Mouse (Mus musculus) thymus, adult 2 months (tissue): ENCODE measurements around the gene Sh3d19. TPM values are rescaled to one million over a fixed set of nuclear protein-coding genes. Genes with fewer than 3 reads are reported as not detected.

ENCODE experiments used
- DNase-seq: peaks from one replicate; pipeline ENCODE4 v3.0.0; 2021
- H3K27ac ChIP-seq: fragments of 200-500 bp; 2 replicates; pipeline ENCODE4 v1.5.1; 2012; ENCODE audit warnings: low read length, control low read depth; ENCODE audit not compliant: control insufficient read depth, insufficient read depth
- H3K27me3 ChIP-seq: fragments of 200-500 bp; 2 replicates; pipeline ENCODE4 v1.6.1; 2012; ENCODE audit warnings: mild to moderate bottlenecking, low read length, moderate library complexity, mixed read lengths; ENCODE audit not compliant: control insufficient read depth, insufficient read depth
- H3K36me3 ChIP-seq: fragments of 200-500 bp; 2 replicates; pipeline ENCODE4 v1.6.1; 2012; ENCODE audit warnings: mild to moderate bottlenecking, low read length, moderate library complexity; ENCODE audit not compliant: control insufficient read depth, insufficient read depth
- H3K4me1 ChIP-seq: fragments of 200-500 bp; replicated peaks from 2 replicates; pipeline ENCODE4 v1.6.1; 2012; ENCODE audit warnings: low read length; ENCODE audit not compliant: control insufficient read depth, insufficient read depth
- H3K4me3 ChIP-seq: fragments of 200-500 bp; 2 replicates; pipeline ENCODE4 v1.5.1; 2012; ENCODE audit warnings: mild to moderate bottlenecking, low read length, control low read depth, moderate library complexity; ENCODE audit not compliant: control insufficient read depth, insufficient read depth
- CTCF ChIP-seq: fragments of 200-500 bp; IDR thresholded peaks from 2 replicates; pipeline ENCODE4 v1.5.1; 2012; ENCODE audit warnings: mild to moderate bottlenecking, control low read depth, low read length, moderate library complexity, borderline replicate concordance; ENCODE audit not compliant: control insufficient read depth, poor library complexity, insufficient read depth; ENCODE audit errors: extremely low read depth
- POLR2A ChIP-seq: fragments of 200-500 bp; IDR thresholded peaks from 2 replicates; pipeline ENCODE4 v1.6.1; 2012; ENCODE audit warnings: mild to moderate bottlenecking, low read length, control low read depth, moderate library complexity; ENCODE audit not compliant: control insufficient read depth, poor library complexity, insufficient read depth; ENCODE audit errors: extremely low read depth
- WGBS: fragments of 180-500 bp; shearing (Covaris S2); methylation state at CpG from one replicate; pipeline ENCODE4 v1.1.7; 2018; 5-methylcytosine and 5-hydroxymethylcytosine counted together
- polyA plus RNA-seq: library from polyadenylated mRNA; depleted of rRNA; stranded (reverse); fragments of >200 nt; gene quantifications from 2 replicates; pipeline ENCODE4 v1.2.3, GENCODE M21; 2012

Sh3d19 gene
- polyA plus RNA-seq, 1 experiment = 8.7 TPM

DNA sequence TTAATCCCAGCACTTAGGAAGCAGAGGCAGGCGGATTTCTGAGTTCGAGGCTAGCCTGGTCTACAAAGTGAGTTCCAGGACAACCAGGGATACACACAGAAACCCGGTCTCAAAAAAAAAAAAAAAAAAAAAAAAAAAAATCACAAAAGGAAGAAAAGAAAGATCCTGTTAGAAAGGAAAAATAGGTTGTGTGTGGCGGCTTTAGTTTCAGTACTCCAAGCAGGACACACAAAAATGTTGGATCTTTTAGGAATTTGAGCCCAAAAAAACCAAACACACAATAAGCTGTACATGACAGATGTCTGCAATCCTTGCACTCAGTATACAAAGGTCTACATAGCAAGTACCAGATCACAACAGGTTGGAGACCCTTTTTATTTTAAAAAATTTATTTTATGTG lies 168.8 kb downstream of the Sh3d19 start:
- no peak for DNase-seq
- 94% methylated on average over 4 of the region's 4 CpGs for WGBS
- H3K4me1 ChIP-seq = peaks cover 12% of the 10 kb centered on the region
- H3K4me3 ChIP-seq = no peak overlapping the region
- peaks cover 51% of the 10 kb centered on the region for H3K36me3 ChIP-seq
- no peak overlapping the region for H3K27ac ChIP-seq
- no peaks in the 10 kb centered on the region for H3K27me3 ChIP-seq
- no peak for TF ChIP-seq CTCF
- no peak for TF ChIP-seq POLR2A

GRCm38 (mm10) chr3:86141366-86141765 lies 170.5 kb downstream of the Sh3d19 start:
- H3K27me3 ChIP-seq = no peaks in the 10 kb centered on the region
- 6% methylated on average over 7 of the region's 7 CpGs for WGBS
- TF ChIP-seq CTCF (no peak), POLR2A (no peak)
- peaks cover 43% of the 10 kb centered on the region for H3K36me3 ChIP-seq
- no peak overlapping the region for H3K27ac ChIP-seq
- H3K4me1 ChIP-seq = peaks cover 12% of the 10 kb centered on the region
- H3K4me3 ChIP-seq = peak overlapping the region; percentile 90; the same call in 1 of the 2 replicates
- DNase-seq = no peak

DNA sequence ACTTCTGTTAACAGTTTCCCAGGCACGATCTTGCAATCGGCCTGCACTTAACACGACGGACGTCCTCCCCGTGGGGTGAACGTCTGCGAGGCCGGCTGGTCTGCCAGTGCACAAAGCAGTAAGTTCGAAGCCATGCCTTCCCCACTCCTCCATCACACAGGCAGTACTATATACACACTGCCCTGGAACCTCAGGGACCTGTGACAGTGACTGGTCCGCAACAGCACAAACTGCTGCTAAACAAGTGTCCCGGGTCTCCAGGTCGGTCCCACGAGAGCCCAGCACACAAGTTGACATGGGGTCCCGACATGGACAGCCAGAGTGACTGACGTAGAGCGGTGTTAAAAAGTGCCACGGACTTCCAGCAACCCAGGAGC lies 171.0 kb downstream of the Sh3d19 start:
- Histone ChIP-seq H3K27ac (no peak overlapping the region), H3K4me3 (peak overlapping the region; percentile 90), H3K27me3 (no peaks in the 10 kb centered on the region), H3K36me3 (peaks cover 38% of the 10 kb centered on the region), H3K4me1 (peaks cover 12% of the 10 kb centered on the region)
- DNase-seq = peak; percentile 25
- under 1% methylated on average over 18 of the region's 18 CpGs for WGBS
- no peak for TF ChIP-seq POLR2A
- TF ChIP-seq CTCF = no peak

DNA sequence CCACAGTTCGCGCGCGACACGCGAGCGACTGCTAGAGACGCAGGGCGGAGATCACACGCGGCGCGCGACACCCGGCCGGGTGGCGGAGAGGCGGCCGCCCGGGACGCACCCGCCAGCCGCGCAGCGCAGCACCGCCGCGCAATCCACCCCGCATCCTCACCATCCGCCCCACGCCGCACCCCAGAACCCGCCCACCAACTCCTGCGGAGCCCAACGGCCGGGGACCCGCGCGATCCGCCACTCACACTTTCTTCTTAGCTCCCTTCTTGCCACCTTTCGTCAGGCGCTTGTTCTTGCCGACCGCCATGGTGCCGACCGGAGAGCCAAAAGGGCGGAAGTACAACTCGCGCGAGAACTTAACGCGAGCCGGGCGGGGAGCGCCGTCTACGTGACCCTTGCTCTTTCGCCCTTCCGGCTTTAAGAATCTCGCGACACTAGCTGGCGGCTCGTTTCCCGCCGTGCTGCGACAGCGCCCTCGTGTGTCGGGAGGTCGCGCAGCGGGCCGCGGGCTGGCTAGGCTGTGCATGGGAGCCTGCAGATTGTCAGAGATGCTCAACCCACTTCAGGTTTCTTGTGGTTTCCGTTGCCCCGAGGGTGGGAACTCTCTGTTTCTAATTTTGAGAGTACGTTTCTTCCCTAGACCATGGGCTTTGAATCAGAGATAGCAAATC lies 171.5 kb downstream of the Sh3d19 start, which contains the start of gene Rps3a1:
Gene Rps3a1, minus strand, starts transcription at position 440 of the 671 bp plus-strand sequence.
- Histone ChIP-seq H3K36me3 (peaks cover 34% of the 10 kb centered on the region), H3K4me3 (peak within 1 kb of the TSS; percentile 90), H3K4me1 (peaks cover 12% of the 10 kb centered on the region), H3K27me3 (no peaks in the 10 kb centered on the region), H3K27ac (peak within 1 kb of the TSS; percentile 80)
- TF ChIP-seq CTCF (peak; percentile 96), POLR2A (peak; percentile 80)
- DNase-seq = peak; percentile 100
- WGBS = under 1% methylated on average over 77 of the region's 77 CpGs

DNA sequence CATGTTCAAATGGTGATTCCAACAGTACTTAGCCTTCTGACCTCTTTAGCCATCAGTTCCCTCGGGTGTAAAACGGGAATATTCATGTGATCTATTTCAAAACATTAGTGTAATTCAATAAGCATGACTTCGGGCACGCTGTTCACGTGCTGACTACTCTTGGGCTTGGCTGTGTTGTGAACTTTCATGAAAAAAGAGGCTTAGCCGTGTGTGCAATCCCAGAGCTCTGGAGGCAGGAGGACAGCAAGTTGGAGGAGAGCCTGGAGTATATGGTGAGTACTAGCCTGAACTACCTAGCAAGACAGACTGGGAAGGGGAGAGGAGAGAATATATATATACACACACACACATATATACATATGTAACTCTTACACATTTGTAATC lies 172.0 kb downstream of the Sh3d19 start:
- WGBS = 2% methylated on average over 6 of the region's 6 CpGs
- Histone ChIP-seq H3K4me3 (no peak overlapping the region), H3K36me3 (peaks cover 28% of the 10 kb centered on the region), H3K27ac (peak overlapping the region; percentile 80), H3K4me1 (peaks cover 12% of the 10 kb centered on the region), H3K27me3 (no peaks in the 10 kb centered on the region)
- no peak for DNase-seq
- TF ChIP-seq POLR2A (no peak), CTCF (no peak)

GRCm38 (mm10) chr3:86143343-86143742 lies 172.4 kb downstream of the Sh3d19 start:
- peaks cover 24% of the 10 kb centered on the region for H3K36me3 ChIP-seq
- no peak for DNase-seq
- H3K4me1 ChIP-seq = peaks cover 12% of the 10 kb centered on the region
- TF ChIP-seq CTCF = no peak
- TF ChIP-seq POLR2A = no peak
- 70% methylated on average over 6 of the region's 6 CpGs for WGBS
- no peaks in the 10 kb centered on the region for H3K27me3 ChIP-seq
- H3K27ac ChIP-seq = peak overlapping the region; percentile 28; the same call in 1 of the 2 replicates
- H3K4me3 ChIP-seq = no peak overlapping the region
